Mouse (Mus musculus): ENCODE measurements at regions not wholly inside any gene's neighbourhood (a gene's known extent, or its start where the extent isn't known, plus 50 kb on each side); places are given as distances from the start of the nearest gene placed in this dataset.
"Not testable (repeated sequence)": the region's sequence is repeated elsewhere in the genome, so short reads cannot be mapped to it uniquely, and the experiment has no call there.

GRCm38 (mm10) chr2:84065749-84066148 is 75.4 kb downstream of the Gm13691 start:
- Histone ChIP-seq H3K4me3 (ENCODE audit: control insufficient read depth, insufficient read depth, low read length) (no peak overlapping the region), H3K4me1 (replicated peaks; ENCODE audit: control insufficient read depth, insufficient read depth, low read length) (no peaks in the 10 kb centered on the region), H3K27me3 (ENCODE audit: control insufficient read depth, insufficient read depth, low read length) (no peaks in the 10 kb centered on the region), H3K36me3 (ENCODE audit: control insufficient read depth, insufficient read depth, low read length) (no peaks in the 10 kb centered on the region), H3K27ac (ENCODE audit: control insufficient read depth, insufficient read depth, low read length) (no peak overlapping the region)
- DNase-seq = no peak
- TF ChIP-seq POLR2A (IDR thresholded peaks at IDR 0.05; ENCODE audit: control insufficient read depth, extremely low read depth, insufficient read depth, low read length, poor library complexity) (no peak), CTCF (IDR thresholded peaks at IDR 0.05; ENCODE audit: borderline replicate concordance, control insufficient read depth, extremely low read depth, insufficient read depth, low read length, poor library complexity) (no peak)
- 94% methylated on average over 2 of the region's 2 CpGs for WGBS

GRCm38 (mm10) chr2:84066151-84066693 is 75.9 kb downstream of the Gm13691 start:
- no peaks in the 10 kb centered on the region for H3K4me1 ChIP-seq (replicated peaks; ENCODE audit: control insufficient read depth, insufficient read depth, low read length)
- no peaks in the 10 kb centered on the region for H3K36me3 ChIP-seq (ENCODE audit: control insufficient read depth, insufficient read depth, low read length)
- no peak overlapping the region for H3K27ac ChIP-seq (ENCODE audit: control insufficient read depth, insufficient read depth, low read length)
- H3K27me3 ChIP-seq (ENCODE audit: control insufficient read depth, insufficient read depth, low read length) = no peaks in the 10 kb centered on the region
- DNase-seq = no peak
- TF ChIP-seq POLR2A (IDR thresholded peaks at IDR 0.05; ENCODE audit: control insufficient read depth, extremely low read depth, insufficient read depth, low read length, poor library complexity) (no peak), CTCF (IDR thresholded peaks at IDR 0.05; ENCODE audit: borderline replicate concordance, control insufficient read depth, extremely low read depth, insufficient read depth, low read length, poor library complexity) (no peak)
- H3K4me3 ChIP-seq (ENCODE audit: control insufficient read depth, insufficient read depth, low read length) = no peak overlapping the region
- WGBS = 95% methylated on average over 3 of the region's 3 CpGs

GRCm38 (mm10) chr2:84066785-84067526 is 76.6 kb downstream of the Gm13691 start:
- Histone ChIP-seq H3K36me3 (ENCODE audit: control insufficient read depth, insufficient read depth, low read length) (no peaks in the 10 kb centered on the region), H3K4me3 (ENCODE audit: control insufficient read depth, insufficient read depth, low read length) (no peak overlapping the region), H3K27ac (ENCODE audit: control insufficient read depth, insufficient read depth, low read length) (no peak overlapping the region), H3K27me3 (ENCODE audit: control insufficient read depth, insufficient read depth, low read length) (no peaks in the 10 kb centered on the region), H3K4me1 (replicated peaks; ENCODE audit: control insufficient read depth, insufficient read depth, low read length) (no peaks in the 10 kb centered on the region)
- no peak for DNase-seq
- TF ChIP-seq CTCF (IDR thresholded peaks at IDR 0.05; ENCODE audit: borderline replicate concordance, control insufficient read depth, extremely low read depth, insufficient read depth, low read length, poor library complexity) = no peak
- TF ChIP-seq POLR2A (IDR thresholded peaks at IDR 0.05; ENCODE audit: control insufficient read depth, extremely low read depth, insufficient read depth, low read length, poor library complexity) = no peak
- 84% methylated on average over 6 of the region's 6 CpGs for WGBS

- Histone ChIP-seq H3K4me1 (replicated peaks; ENCODE audit: control insufficient read depth, insufficient read depth, low read length) (0 out of 2 replicates have a peak, but pooled peaks cover 3% of the 10 kb centered on the region), H3K4me3 (ENCODE audit: control insufficient read depth, insufficient read depth, low read length) (no peak overlapping the region), H3K27ac (ENCODE audit: control insufficient read depth, insufficient read depth, low read length) (no peak overlapping the region), H3K36me3 (ENCODE audit: control insufficient read depth, insufficient read depth, low read length) (no peaks in the 10 kb centered on the region), H3K27me3 (ENCODE audit: control insufficient read depth, insufficient read depth, low read length) (no peaks in the 10 kb centered on the region)
- no peak for DNase-seq
- WGBS = 97% methylated on average over 4 of the region's 4 CpGs
- TF ChIP-seq POLR2A (IDR thresholded peaks at IDR 0.05; ENCODE audit: control insufficient read depth, extremely low read depth, insufficient read depth, low read length, poor library complexity) (no peak), CTCF (IDR thresholded peaks at IDR 0.05; ENCODE audit: borderline replicate concordance, control insufficient read depth, extremely low read depth, insufficient read depth, low read length, poor library complexity) (no peak)
Measured at GRCm38 (mm10) chr2:84068617-84069016, 78.3 kb downstream of the Gm13691 start.

- H3K4me1 ChIP-seq (replicated peaks; ENCODE audit: control insufficient read depth, insufficient read depth, low read length); H3K36me3 ChIP-seq (ENCODE audit: control insufficient read depth, insufficient read depth, low read length); H3K27me3 ChIP-seq (ENCODE audit: control insufficient read depth, insufficient read depth, low read length); DNase-seq; H3K27ac ChIP-seq (ENCODE audit: control insufficient read depth, insufficient read depth, low read length); H3K4me3 ChIP-seq (ENCODE audit: control insufficient read depth, insufficient read depth, low read length): not testable (repeated sequence)
- WGBS = 92% methylated on average over 1 of the region's 1 CpGs
Measured at GRCm38 (mm10) chr2:84069411-84069810, 79.1 kb downstream of the Gm13691 start.

GRCm38 (mm10) chr2:84072881-84073583 is 82.7 kb downstream of the Gm13691 start:
- Histone ChIP-seq H3K4me3 (ENCODE audit: control insufficient read depth, insufficient read depth, low read length) (no peak overlapping the region), H3K4me1 (replicated peaks; ENCODE audit: control insufficient read depth, insufficient read depth, low read length) (0 out of 2 replicates have a peak, but pooled peaks cover 3% of the 10 kb centered on the region), H3K36me3 (ENCODE audit: control insufficient read depth, insufficient read depth, low read length) (no peaks in the 10 kb centered on the region), H3K27me3 (ENCODE audit: control insufficient read depth, insufficient read depth, low read length) (no peaks in the 10 kb centered on the region), H3K27ac (ENCODE audit: control insufficient read depth, insufficient read depth, low read length) (no peak overlapping the region)
- TF ChIP-seq POLR2A (IDR thresholded peaks at IDR 0.05; ENCODE audit: control insufficient read depth, extremely low read depth, insufficient read depth, low read length, poor library complexity) (no peak), CTCF (IDR thresholded peaks at IDR 0.05; ENCODE audit: borderline replicate concordance, control insufficient read depth, extremely low read depth, insufficient read depth, low read length, poor library complexity) (no peak)
- no peak for DNase-seq
- WGBS = 71% methylated on average over 8 of the region's 8 CpGs
